Mouse (Mus musculus) left cerebral cortex, adult 2 months (tissue): ENCODE data around the gene Ipo9. TPM values are rescaled to one million over a fixed set of nuclear protein-coding genes. Genes with fewer than 3 reads are reported as not detected.

Source experiments
- DNase-seq, 2 experiments: peaks; one replicate each; pipeline ENCODE4 v3.0.0; 2021 to 2022; ENCODE audit warnings: low spot score in 2 of 2, mixed read lengths in 1 of 2; ENCODE audit errors: extremely low spot score in 1 of 2
- H3K27ac ChIP-seq: fragments of 200-600 bp; 2 replicates; pipeline ENCODE4 v1.8.1; 2022
- H3K4me3 ChIP-seq: fragments of 200-600 bp; 2 replicates; pipeline ENCODE4 v1.8.1; 2022
- CTCF ChIP-seq: fragments of 200-600 bp; IDR thresholded peaks from 2 replicates; pipeline ENCODE4 v1.8.1; 2022; ENCODE audit warnings: antibody characterized with exemption, mild to moderate bottlenecking, moderate library complexity
- intact Hi-C: fragments of 180-260 bp; cut with DNase I; formaldehyde crosslinking; loops from one replicate; pipeline ENCODE4 v1.15.1; 2025
- long read RNA-seq, 2 experiments: library from polyadenylated mRNA; stranded (forward); transcript quantifications; one replicate each; pipeline ENCODE4 v2.0.0; 2021; ENCODE audit warnings: borderline mapping rate in 2 of 2
- total RNA-seq, 2 experiments: library from RNA; stranded (reverse); gene quantifications; 2 replicates each; pipeline ENCODE4 v1.2.3; 2021

The Ipo9 gene
- 100 to 1,000 TPM; 183 to 186 TPM for total RNA-seq
- long read RNA-seq, experiment 1, full-length matches to known transcripts: 115 of 175 reads
- long read RNA-seq, experiment 1, partial matches to known transcripts: 15 of 175 reads
- long read RNA-seq, experiment 1, other reads (novel, unspliced or antisense): 45 of 175 reads
- long read RNA-seq, experiment 2, full-length matches to known transcripts: 100 of 143 reads
- long read RNA-seq, experiment 2, partial matches to known transcripts: 7 of 143 reads
- long read RNA-seq, experiment 2, other reads (novel, unspliced or antisense): 36 of 143 reads

DNA sequence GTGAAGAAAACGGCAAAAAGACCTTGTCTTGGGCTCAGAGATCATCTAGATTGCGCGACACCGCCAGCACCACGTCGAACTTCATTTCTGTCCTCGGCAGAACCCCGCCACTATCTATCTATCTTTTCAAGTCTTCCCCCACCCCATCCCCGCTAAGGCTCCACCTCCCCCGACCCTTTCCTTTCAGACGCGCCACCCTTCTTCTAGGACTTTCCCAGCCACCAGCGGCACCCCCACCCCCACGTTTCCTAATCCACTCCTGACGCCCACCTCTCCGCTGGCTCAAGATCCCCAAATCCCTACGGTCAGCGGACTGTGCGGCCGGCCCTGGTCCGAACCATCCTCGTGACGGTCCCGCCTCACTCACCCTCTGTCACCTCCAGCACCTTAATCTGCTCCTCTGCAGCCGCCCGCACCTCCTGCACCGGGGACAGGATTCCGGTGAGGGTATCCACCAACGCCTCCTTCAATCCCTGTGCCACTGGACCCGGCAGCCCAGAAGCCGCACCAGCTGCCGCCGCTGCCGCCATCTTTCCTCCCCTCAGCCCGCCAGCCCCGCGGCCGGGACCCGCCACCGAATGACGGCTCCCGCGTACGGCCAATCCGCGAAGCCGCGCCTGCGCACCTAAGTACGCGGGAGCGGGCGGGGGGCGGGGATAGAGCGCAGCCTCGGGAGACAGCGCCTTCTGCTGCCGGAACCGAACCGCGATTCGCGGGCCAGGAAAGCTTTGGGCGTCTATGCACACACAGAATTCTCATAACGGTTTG, at the start of gene Ipo9:
TSS of gene Ipo9 (minus strand) at position 599 of the 768 bp plus-strand sequence.
- H3K27ac ChIP-seq: peak within 1 kb of the TSS; percentile 86
- intact Hi-C loops: no loop called here
- H3K4me3 ChIP-seq: peak within 1 kb of the TSS; percentile 65
- DNase-seq: peak; percentile 94 to 95
- TF ChIP-seq CTCF: peak; percentile 72

DNA sequence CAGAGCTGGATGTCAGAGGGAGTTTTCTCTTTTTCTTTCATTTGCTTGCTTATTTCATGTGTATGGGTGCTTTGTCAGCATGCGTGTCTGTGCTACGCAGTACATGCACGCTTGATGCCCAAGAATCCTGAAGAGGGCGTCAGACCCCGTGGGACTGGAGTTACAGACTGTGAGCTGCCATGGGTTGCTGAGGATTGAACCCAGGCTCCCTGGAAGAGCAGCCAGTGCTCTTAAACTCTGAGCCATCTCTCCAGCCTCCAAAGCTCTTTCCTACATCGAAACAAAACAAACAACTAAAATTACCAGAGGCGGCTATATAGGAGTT, 45.2 kb upstream of the Ipo9 start:
- intact Hi-C loops: loop anchor here (5.0 kb wide), 1 partner anchor 67 kb away; no protein-coding TSS in a partner anchor
- H3K27ac ChIP-seq: no peak overlapping the region
- DNase-seq: no peak
- no peak for TF ChIP-seq CTCF
- no peak overlapping the region for H3K4me3 ChIP-seq

DNA sequence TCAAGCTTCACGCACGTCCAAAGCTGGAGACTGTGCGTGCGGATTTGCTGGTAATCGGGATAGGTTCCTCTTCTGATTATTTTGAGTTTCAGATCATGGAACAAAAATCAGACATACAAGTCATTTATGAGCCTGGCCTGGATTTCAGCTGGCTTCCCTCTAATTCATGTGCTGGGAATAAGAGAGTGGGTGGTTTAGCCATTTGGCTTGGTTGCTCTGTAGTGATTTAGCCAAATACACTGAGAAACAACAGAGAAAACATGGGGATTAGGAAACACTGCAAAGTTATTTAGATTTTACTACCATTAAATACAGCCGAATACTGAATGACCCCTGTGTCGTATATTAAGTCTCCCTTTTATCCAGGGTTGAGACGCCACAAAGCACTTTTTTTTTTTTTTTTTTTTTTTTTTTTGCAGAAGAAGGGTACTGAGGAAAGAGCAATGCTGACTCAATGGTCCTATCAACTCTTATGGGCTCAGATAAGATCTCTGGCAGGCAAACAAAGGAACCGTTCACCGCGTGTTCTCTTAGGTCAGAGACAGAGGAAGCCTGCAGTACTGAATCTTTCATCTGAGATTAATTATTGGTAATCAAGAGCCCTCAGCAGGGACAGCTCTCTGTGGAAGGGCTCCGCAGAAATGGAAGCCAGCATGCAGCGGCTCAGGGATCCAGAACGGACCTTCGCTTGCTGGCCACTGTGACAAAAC, 44.7 kb upstream of the Ipo9 start:
- H3K27ac ChIP-seq: no peak overlapping the region
- intact Hi-C loops: loop anchor here (5.0 kb wide), 1 partner anchor 67 kb away; no protein-coding TSS in a partner anchor

DNA sequence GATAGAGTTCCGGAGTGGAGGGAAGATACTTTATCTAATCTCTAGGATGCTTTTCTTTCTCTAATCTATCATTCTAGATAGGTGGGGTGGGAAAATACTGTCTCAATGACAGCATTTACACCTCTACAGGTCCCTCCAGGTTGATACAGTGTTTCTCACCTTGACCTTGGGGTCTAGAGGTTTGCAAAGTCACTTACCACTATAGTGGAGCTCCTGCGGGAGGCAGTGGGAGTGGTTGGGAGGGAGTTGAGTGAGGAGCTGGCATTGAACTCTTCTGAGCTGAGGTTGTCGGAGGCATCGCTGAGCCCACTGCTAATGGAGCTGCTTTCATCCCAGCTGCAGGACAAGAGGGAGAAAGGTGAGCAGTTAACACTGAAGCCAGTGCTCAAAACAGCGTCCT, 42.2 kb upstream of the Ipo9 start:
- no peak for DNase-seq
- Histone ChIP-seq H3K4me3 (no peak overlapping the region), H3K27ac (no peak overlapping the region)
- TF ChIP-seq CTCF: no peak
- intact Hi-C loops: no loop called here

More for the DNA sequence above, 44.7 kb upstream of the Ipo9 start:
- DNase-seq: no peak
- no peak overlapping the region for H3K4me3 ChIP-seq
- no peak for TF ChIP-seq CTCF

DNA sequence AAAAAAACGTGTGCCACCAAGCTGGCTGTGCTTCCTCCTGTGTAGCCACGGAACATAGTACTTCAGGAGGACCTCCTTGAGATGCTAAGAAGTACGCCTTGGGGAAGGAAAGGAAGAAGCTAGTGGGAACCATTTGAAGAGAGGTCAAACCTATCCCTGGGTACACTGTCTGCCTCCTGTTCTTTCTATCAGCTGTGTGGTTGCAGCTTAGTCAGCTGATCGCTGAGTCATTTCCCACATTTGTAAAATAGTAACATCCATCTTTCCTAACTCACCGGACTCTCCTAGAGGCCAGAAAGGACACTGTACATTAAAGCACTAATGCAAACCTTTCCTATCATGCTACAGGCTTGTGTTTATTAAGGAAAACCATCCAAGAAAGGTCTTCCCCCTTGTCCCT, 41.4 kb upstream of the Ipo9 start:
- DNase-seq: no peak
- no peak for TF ChIP-seq CTCF
- H3K27ac ChIP-seq: no peak overlapping the region
- intact Hi-C loops: no loop called here
- no peak overlapping the region for H3K4me3 ChIP-seq

DNA sequence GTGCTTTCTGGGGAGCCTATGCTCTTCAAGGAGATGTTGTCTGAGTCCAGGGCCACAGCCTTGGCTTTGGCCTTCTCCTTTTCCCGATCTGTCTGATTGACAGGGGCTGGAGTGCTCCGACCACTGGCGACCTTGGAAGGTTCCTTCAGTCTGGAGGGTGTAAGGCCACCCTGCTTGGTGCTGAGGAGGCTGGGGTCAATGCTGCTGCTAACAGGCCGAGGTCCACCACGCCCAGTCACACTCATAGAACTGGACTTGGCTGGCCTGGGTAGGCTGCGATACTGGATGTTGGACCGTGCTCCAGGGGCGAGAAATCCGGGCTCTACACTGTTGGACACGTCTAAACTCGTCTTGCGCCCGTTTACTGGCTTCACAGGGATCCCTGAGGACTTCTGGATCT, 40.2 kb upstream of the Ipo9 start:
- no peak for DNase-seq
- intact Hi-C loops: no loop called here
- Histone ChIP-seq H3K27ac (no peak overlapping the region), H3K4me3 (no peak overlapping the region)
- no peak for TF ChIP-seq CTCF

DNA sequence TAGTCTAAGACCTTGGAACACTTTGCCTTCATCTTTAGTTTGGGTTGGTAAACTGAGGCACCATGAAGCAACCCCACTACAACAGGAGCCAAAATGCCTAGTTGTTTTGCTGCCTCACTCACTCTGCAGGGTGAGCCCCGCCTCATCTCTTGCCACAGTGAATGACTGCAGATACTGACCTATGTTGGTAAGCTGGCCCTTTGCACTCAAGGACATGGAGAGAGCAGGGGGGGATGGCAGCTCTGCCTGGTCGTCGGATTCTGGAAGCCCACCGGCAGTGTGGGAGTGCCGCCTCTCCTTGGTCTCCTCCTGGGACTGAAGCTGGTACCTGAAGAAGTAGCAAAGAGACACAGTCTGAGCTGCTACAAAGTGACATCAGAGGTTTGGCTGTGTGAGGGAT, 37.2 kb upstream of the Ipo9 start:
- Histone ChIP-seq H3K4me3 (no peak overlapping the region), H3K27ac (no peak overlapping the region)
- no peak for TF ChIP-seq CTCF
- intact Hi-C loops: no loop called here
- DNase-seq: no peak

DNA sequence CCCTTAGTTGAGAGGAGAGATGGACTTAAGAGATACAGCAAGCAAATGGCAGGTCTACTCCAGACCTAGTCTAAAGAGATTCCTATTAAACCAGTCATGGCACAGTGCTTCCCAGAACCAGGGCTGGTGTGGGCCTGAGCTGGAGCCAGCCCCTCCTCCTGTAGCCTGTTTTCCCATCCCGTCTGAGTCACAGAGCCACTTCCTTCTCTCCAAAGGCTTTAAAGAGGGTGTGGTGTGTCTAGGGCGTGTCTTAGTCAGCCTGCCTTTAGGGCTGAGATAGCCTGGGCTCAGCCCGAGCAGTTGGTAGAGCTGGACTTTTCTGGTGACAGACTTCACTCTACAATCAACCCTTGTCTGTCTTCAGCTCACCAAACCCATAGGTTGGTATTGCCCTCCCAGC, 36.6 kb upstream of the Ipo9 start:
- no peak for TF ChIP-seq CTCF
- no peak for DNase-seq
- H3K27ac ChIP-seq: no peak overlapping the region
- intact Hi-C loops: no loop called here
- H3K4me3 ChIP-seq: no peak overlapping the region

DNA sequence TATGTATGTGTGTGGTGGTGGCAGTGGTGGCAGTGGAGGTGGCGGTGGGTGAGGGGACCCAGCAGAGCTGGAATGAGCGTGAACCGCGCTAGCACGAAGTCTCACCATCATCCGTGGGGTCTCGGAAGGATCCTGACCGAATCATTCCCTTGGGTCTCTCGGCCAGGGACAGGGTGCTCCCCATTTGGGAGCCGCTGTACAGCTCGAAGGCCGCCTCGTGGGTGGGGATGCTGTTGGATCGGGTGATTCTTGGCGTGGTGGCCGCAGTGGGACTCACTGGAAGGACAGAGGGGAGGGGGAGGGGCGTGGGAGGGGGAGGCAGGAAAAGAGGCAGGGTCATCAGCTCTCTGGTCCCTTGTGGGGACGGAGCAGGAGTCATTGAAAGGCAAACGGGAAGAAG, 35.4 kb upstream of the Ipo9 start:
- Histone ChIP-seq H3K4me3 (no peak overlapping the region), H3K27ac (no peak overlapping the region)
- intact Hi-C loops: no loop called here
- TF ChIP-seq CTCF: no peak
- DNase-seq: no peak

DNA sequence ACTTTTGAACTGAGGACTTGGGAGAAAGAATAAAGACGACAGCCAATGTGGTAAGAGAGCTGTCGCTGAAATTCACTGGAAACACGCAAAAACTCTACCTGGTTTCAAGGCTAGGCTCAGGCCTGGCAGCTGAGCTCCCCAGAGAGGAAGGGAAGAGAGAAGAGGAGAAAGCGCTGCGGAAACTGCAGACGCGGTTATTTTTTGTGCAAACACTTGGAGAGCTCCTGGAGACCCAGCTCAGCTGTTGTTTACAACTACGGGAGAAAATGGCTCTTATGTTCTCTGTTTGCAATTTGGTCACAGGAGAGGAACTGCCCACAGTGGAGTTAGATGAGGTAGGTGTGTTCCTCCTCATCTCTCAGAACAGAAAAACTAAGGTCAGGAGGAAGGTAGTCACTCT, 32.4 kb upstream of the Ipo9 start:
- intact Hi-C loops: no loop called here
- TF ChIP-seq CTCF: no peak
- H3K4me3 ChIP-seq: no peak overlapping the region
- DNase-seq: no peak
- H3K27ac ChIP-seq: peak overlapping the region; percentile 30; the same call in 1 of the 2 replicates

DNA sequence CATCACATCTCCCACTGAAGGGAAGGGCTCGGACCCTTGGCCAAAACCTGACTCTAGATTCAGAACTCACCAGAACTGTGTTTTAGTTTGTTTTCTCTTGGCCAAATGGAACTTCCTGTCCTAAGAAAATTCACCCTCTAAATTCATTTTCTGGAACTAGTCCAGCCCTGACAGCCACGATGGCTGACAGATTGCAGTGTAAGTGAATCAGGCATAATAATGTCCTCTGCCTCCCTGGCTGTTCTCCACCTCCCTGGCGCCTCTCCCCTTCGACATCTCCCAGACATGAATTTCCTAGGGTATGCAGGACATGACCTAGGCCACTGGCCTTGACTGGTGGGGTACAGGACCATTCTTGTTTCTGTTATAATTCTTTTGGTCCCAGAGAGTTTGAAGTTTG, 32.0 kb upstream of the Ipo9 start:
- no peak for DNase-seq
- intact Hi-C loops: no loop called here
- H3K4me3 ChIP-seq: no peak overlapping the region
- H3K27ac ChIP-seq: no peak overlapping the region
- no peak for TF ChIP-seq CTCF

DNA sequence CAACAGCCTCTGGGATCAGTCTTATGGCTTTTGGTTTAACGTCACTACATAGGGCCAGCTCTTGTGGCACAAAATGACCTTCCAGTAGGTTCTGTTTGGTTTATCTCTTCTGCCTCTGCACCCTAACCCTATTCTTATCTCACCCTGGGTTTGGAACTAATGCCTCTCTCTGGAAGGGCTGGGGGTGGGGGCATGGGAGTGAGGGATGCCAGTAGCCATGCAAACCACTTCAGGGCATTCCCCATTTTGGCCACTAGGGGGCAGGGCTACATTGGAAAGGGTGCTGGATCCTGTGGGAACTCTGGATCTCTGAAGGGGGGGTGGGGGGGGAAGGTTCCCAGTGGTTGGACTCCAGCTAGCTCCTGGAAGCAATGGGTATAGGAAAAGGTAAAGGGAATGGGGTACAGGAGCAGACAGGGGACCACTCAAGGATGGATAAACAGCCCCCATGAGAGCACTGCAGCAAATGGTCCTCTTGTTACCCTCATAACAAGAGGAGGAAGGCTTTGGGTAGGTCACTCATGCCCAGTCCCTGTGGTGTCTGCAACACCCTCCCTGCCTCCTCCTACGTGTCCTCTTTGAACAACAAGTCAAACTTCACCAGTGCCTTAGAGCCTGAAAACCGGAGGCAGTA, 30.9 kb upstream of the Ipo9 start:
- peak; percentile 73 to 87 for DNase-seq
- peak; percentile 72 for TF ChIP-seq CTCF
- intact Hi-C loops: loop anchor here (1.0 to 2.0 kb wide), 3 partner anchors 79 to 238 kb away; no protein-coding TSS in a partner anchor
- H3K4me3 ChIP-seq: no peak overlapping the region
- H3K27ac ChIP-seq: no peak overlapping the region
